Mouse (Mus musculus) CH12.LX (cell line): Measurements from ENCODE around the gene Igll1. TPM values are rescaled to one million over a fixed set of nuclear protein-coding genes. Genes with fewer than 3 reads are reported as not detected.

Experiments used
- DNase-seq: peaks from one replicate; pipeline ENCODE4 v3.0.0-alpha.2; 2013; ENCODE audit errors: extremely low read depth
- H3K27ac ChIP-seq: 2 replicates; pipeline ENCODE4 v1.5.1; 2012; ENCODE audit warnings: low read depth, mild to moderate bottlenecking, control low read depth, moderate library complexity; ENCODE audit not compliant: insufficient read depth
- H3K27me3 ChIP-seq: replicated peaks from 2 replicates; pipeline ENCODE3; 2012; ENCODE audit warnings: inconsistent platforms
- H3K36me3 ChIP-seq, 2 experiments: replicated peaks in 1 of 2; 2 replicates each; pipeline versions ENCODE3 to v1.6.1; 2012; ENCODE audit warnings: inconsistent platforms in 1 of 2, low read length in 1 of 2, mild to moderate bottlenecking in 1 of 2, mixed read lengths in 1 of 2, moderate library complexity in 1 of 2; ENCODE audit not compliant: control insufficient read depth in 1 of 2, insufficient read depth in 1 of 2
- H3K4me1 ChIP-seq, 2 experiments: 2 replicates each; pipeline ENCODE4 v1.6.1; 2012; ENCODE audit warnings: inconsistent platforms in 1 of 2, moderate library complexity in 1 of 2; ENCODE audit not compliant: insufficient read depth in 2 of 2, control insufficient read depth in 1 of 2
- H3K4me2 ChIP-seq: 2 replicates; pipeline ENCODE4 v1.6.1; 2012; ENCODE audit warnings: low read depth, mild to moderate bottlenecking, control low read depth; ENCODE audit not compliant: poor library complexity, insufficient read depth, severe bottlenecking
- H3K4me3 ChIP-seq, 3 experiments: fragments of 150-350 bp in 1 of 3; sonication (generic) in 1 of 3; replicated peaks in 1 of 3; 2 replicates each; pipeline versions ENCODE3 to v1.5.1; 2011 to 2012; ENCODE audit warnings: low read depth in 2 of 3, low read length in 2 of 3, mild to moderate bottlenecking in 2 of 3, moderate library complexity in 2 of 3, control low read depth in 1 of 3, improper control_type of control experiment in 1 of 3, inconsistent platforms in 1 of 3, mixed read lengths in 1 of 3; ENCODE audit not compliant: poor library complexity in 1 of 3
- H3K79me2 ChIP-seq: replicated peaks from 2 replicates; pipeline ENCODE4 v1.6.1; 2012; ENCODE audit warnings: mild to moderate bottlenecking, moderate library complexity; ENCODE audit not compliant: control insufficient read depth, poor library complexity, insufficient read depth, severe bottlenecking; ENCODE audit errors: extremely low read depth
- H3K9ac ChIP-seq: 2 replicates; pipeline ENCODE4 v1.6.1; 2012; ENCODE audit warnings: low read depth, mild to moderate bottlenecking, control low read depth, moderate library complexity; ENCODE audit not compliant: insufficient read depth
- H3K9me3 ChIP-seq: replicated peaks from 2 replicates; pipeline ENCODE3; 2012; ENCODE audit warnings: low read length, inconsistent platforms, mixed read lengths
- BHLHE40 ChIP-seq: IDR thresholded peaks from 2 replicates; pipeline ENCODE4 v1.6.1; 2011; ENCODE audit warnings: mild to moderate bottlenecking, low read depth, low read length, improper control_type of control experiment
- CHD1 ChIP-seq: IDR thresholded peaks from 2 replicates; pipeline ENCODE4 v1.6.1; 2012; ENCODE audit warnings: low read depth, low read length, improper control_type of control experiment, inconsistent platforms
- CHD2 ChIP-seq: IDR thresholded peaks from 2 replicates; pipeline ENCODE4 v1.6.1; 2011; ENCODE audit warnings: low read length, improper control_type of control experiment
- CTCF ChIP-seq, 2 experiments: IDR thresholded peaks in 1 of 2; conservative IDR thresholded peaks in 1 of 2; 2 replicates each; pipeline ENCODE4 v1.5.1; 2011 to 2012; ENCODE audit warnings: low read depth in 2 of 2, low read length in 2 of 2, improper control_type of control experiment in 1 of 2, inconsistent platforms in 1 of 2, mild to moderate bottlenecking in 1 of 2, moderate library complexity in 1 of 2
- E2F4 ChIP-seq: IDR thresholded peaks from 2 replicates; pipeline ENCODE4 v1.6.1; 2011; ENCODE audit warnings: low read depth, low read length, improper control_type of control experiment; ENCODE audit not compliant: insufficient replicate concordance
- ELF1 ChIP-seq: IDR thresholded peaks from 2 replicates; pipeline ENCODE4 v1.6.1; 2014; ENCODE audit warnings: low read depth, mild to moderate bottlenecking, inconsistent platforms, low read length, improper control_type of control experiment
- EP300 ChIP-seq: IDR thresholded peaks from 2 replicates; pipeline ENCODE4 v1.6.1; 2011; ENCODE audit warnings: low read length, improper control_type of control experiment
- ETS1 ChIP-seq: conservative IDR thresholded peaks from 2 replicates; pipeline ENCODE4 v1.6.1; 2012; ENCODE audit warnings: low read depth, mild to moderate bottlenecking, inconsistent platforms, low read length, improper control_type of control experiment, moderate library complexity
- GABPA ChIP-seq: IDR thresholded peaks from 2 replicates; pipeline ENCODE4 v1.6.1; 2012; ENCODE audit warnings: low read depth, low read length, improper control_type of control experiment, inconsistent platforms; ENCODE audit not compliant: insufficient replicate concordance
- HCFC1 ChIP-seq: IDR thresholded peaks from 2 replicates; pipeline ENCODE4 v1.6.1; 2012; ENCODE audit warnings: low read depth, mild to moderate bottlenecking, inconsistent platforms, low read length, improper control_type of control experiment
- JUND ChIP-seq: conservative IDR thresholded peaks from 2 replicates; pipeline ENCODE4 v1.6.1; 2011; ENCODE audit warnings: low read depth, low read length, improper control_type of control experiment
- MAFK ChIP-seq: IDR thresholded peaks from 2 replicates; pipeline ENCODE4 v1.6.1; 2011; ENCODE audit warnings: low read length, improper control_type of control experiment; ENCODE audit not compliant: insufficient replicate concordance
- MXI1 ChIP-seq: IDR thresholded peaks from 2 replicates; pipeline ENCODE4 v1.6.1; 2011; ENCODE audit warnings: mild to moderate bottlenecking, low read depth, low read length, improper control_type of control experiment
- NELFE ChIP-seq: IDR thresholded peaks from 2 replicates; pipeline ENCODE4 v1.6.1; 2011; ENCODE audit warnings: low read depth, low read length, improper control_type of control experiment
- PAX5 ChIP-seq: IDR thresholded peaks from 2 replicates; pipeline ENCODE4 v1.6.1; 2012; ENCODE audit warnings: low read length, inconsistent platforms, mixed read lengths
- POLR2AphosphoS2 ChIP-seq: IDR thresholded peaks from 2 replicates; pipeline ENCODE4 v1.6.1; 2011; ENCODE audit warnings: low read depth, low read length, improper control_type of control experiment
- RAD21 ChIP-seq: IDR thresholded peaks from 2 replicates; pipeline ENCODE4 v1.6.1; 2011; ENCODE audit warnings: low read depth, mild to moderate bottlenecking, low read length, improper control_type of control experiment, moderate library complexity
- SIN3A ChIP-seq: IDR thresholded peaks from 2 replicates; pipeline ENCODE4 v1.6.1; 2012; ENCODE audit warnings: low read length, improper control_type of control experiment, inconsistent platforms
- USF1 ChIP-seq: IDR thresholded peaks from 2 replicates; pipeline ENCODE4 v1.6.1; 2014; ENCODE audit warnings: low read depth, mild to moderate bottlenecking, inconsistent platforms, low read length, improper control_type of control experiment
- USF2 ChIP-seq: conservative IDR thresholded peaks from 2 replicates; pipeline ENCODE4 v1.6.1; 2011; ENCODE audit warnings: low read depth, low read length, improper control_type of control experiment
- ZMIZ1 ChIP-seq: IDR thresholded peaks from 2 replicates; pipeline ENCODE4 v1.6.1; 2012; ENCODE audit warnings: low read depth, mild to moderate bottlenecking, inconsistent platforms, low read length, improper control_type of control experiment
- dilution Hi-C: fragments of 300-500 bp; cut with MboI; formaldehyde crosslinking; loops from 2 replicates; pipeline ENCODE4 v1.14.3; 2020; ENCODE audit warnings: low sequenced_read_pairs; ENCODE audit not compliant: extremely low pct_unique_long_range_greater_than_20kb, extremely low pct_ligation_motif_present
- in situ Hi-C: fragments of 300-500 bp; cut with MboI; formaldehyde crosslinking; loops from 3 replicates; pipeline ENCODE4 v1.14.3; 2019; ENCODE audit warnings: low sequenced_read_pairs, low pct_ligation_motif_present, low pct_unique_long_range_greater_than_20kb, mixed read lengths
- polyA plus RNA-seq: library from polyadenylated mRNA; unstranded; fragments of >175 nt; gene quantifications from 2 replicates; pipeline ENCODE4 v1.2.1, GENCODE M21; 2012; ENCODE audit warnings: low read depth; ENCODE audit not compliant: insufficient read length
- total RNA-seq, 2 experiments: library from RNA; depleted of rRNA; stranded (reverse); fragments of 300-350 nt in 1 of 2; fragments of >200 nt in 1 of 2; gene quantifications; 2 replicates each; pipeline ENCODE4 v1.2.3; 2012 to 2014

Igll1 gene
- total and polyA plus RNA-seq, 3 experiments, result not detected

- in situ Hi-C loops, result no loop called here
- Histone ChIP-seq H3K27me3 (peaks cover 4% of the 10 kb centered on the region), H3K4me3 (no peak overlapping the region), H3K9me3 (peaks cover 5% of the 10 kb centered on the region), H3K27ac (no peak overlapping the region), H3K4me2 (no peak overlapping the region), H3K79me2 (no peaks in the 10 kb centered on the region), H3K36me3 (no peaks in the 10 kb centered on the region), H3K4me1 (no peaks in the 10 kb centered on the region), H3K9ac (no peak overlapping the region)
- no peak for DNase-seq
- dilution Hi-C loops, result no loop called here
- no peak for TF ChIP-seq CHD2
- no peak for TF ChIP-seq ETS1
- TF ChIP-seq CHD1, result no peak
- no peak for TF ChIP-seq ELF1
- TF ChIP-seq ZMIZ1, result no peak
- no peak for TF ChIP-seq POLR2AphosphoS2
- TF ChIP-seq EP300, result no peak
- no peak for TF ChIP-seq GABPA
- TF ChIP-seq BHLHE40, result no peak
- TF ChIP-seq NELFE, result no peak
- TF ChIP-seq HCFC1, result no peak
- no peak for TF ChIP-seq MXI1
- no peak for TF ChIP-seq E2F4
- no peak for TF ChIP-seq USF2
- TF ChIP-seq SIN3A, result no peak
- no peak for TF ChIP-seq MAFK
- no peak for TF ChIP-seq RAD21
- TF ChIP-seq JUND, result no peak
- TF ChIP-seq USF1, result no peak
- TF ChIP-seq PAX5, result no peak
Observed at GRCm38 (mm10) chr16:16852411-16852810, 11.4 kb downstream of the Igll1 start.

- no peaks in the 10 kb centered on the region for H3K36me3 ChIP-seq
- in situ Hi-C loops, result no loop called here
- H3K9ac ChIP-seq, result no peak overlapping the region
- no peak for DNase-seq
- H3K79me2 ChIP-seq, result no peaks in the 10 kb centered on the region
- dilution Hi-C loops, result no loop called here
- peaks cover 2% of the 10 kb centered on the region for H3K27me3 ChIP-seq
- no peak for TF ChIP-seq ETS1
- TF ChIP-seq CTCF (conservative IDR thresholded peaks at IDR 0.05 in 1 of 2, IDR thresholded peaks at IDR 0.05 in 1 of 2; ENCODE audit: low read depth in 2 of 2, low read length in 2 of 2), result peak in 1 of 2 experiments; percentile 30; a peak in 1 of 4 replicates
- H3K4me1 ChIP-seq, result no peaks in the 10 kb centered on the region
- H3K4me2 ChIP-seq, result no peak overlapping the region
- H3K27ac ChIP-seq, result no peak overlapping the region
- no peak overlapping the region for H3K4me3 ChIP-seq
- H3K9me3 ChIP-seq, result peaks cover 5% of the 10 kb centered on the region
Observed at GRCm38 (mm10) chr16:16849196-16849595, 14.6 kb downstream of the Igll1 start.
